Mouse (Mus musculus) embryonic facial prominence, embryonic 12.5 days (tissue): ENCODE data around the gene Gm43720. TPM values are rescaled to one million over a fixed set of nuclear protein-coding genes. Genes with fewer than 3 reads are reported as not detected.

Experiments
- ATAC-seq: fragments of 200-750 bp; cut with Nextera tagmentation; 2 replicates; pipeline ENCODE4 v1.8.0; 2017; ENCODE audit not compliant: insufficient number of reproducible peaks, insufficient read depth, low FRiP score, low TSS enrichment
- H3K27ac ChIP-seq: fragments of 300-500 bp; sonication (generic); 2 replicates; pipeline ENCODE4 v1.5.1; 2016; ENCODE audit warnings: mild to moderate bottlenecking
- H3K27me3 ChIP-seq: fragments of 300-500 bp; sonication (generic); 2 replicates; pipeline ENCODE4 v1.6.1; 2016; ENCODE audit warnings: mild to moderate bottlenecking, moderate library complexity
- H3K36me3 ChIP-seq: fragments of 300-500 bp; sonication (generic); 2 replicates; pipeline ENCODE4 v1.6.1; 2016; ENCODE audit warnings: mild to moderate bottlenecking
- H3K4me1 ChIP-seq: fragments of 300-500 bp; sonication (generic); 2 replicates; pipeline ENCODE4 v1.6.1; 2016
- H3K4me2 ChIP-seq: fragments of 300-500 bp; sonication (generic); replicated peaks from 2 replicates; pipeline ENCODE4 v1.6.1; 2016; ENCODE audit warnings: mild to moderate bottlenecking, moderate library complexity
- H3K4me3 ChIP-seq: fragments of 300-500 bp; sonication (generic); 2 replicates; pipeline ENCODE4 v1.5.1; 2016; ENCODE audit warnings: mild to moderate bottlenecking
- H3K9ac ChIP-seq: fragments of 300-500 bp; sonication (generic); 2 replicates; pipeline ENCODE4 v1.6.1; 2016; ENCODE audit warnings: mild to moderate bottlenecking, moderate library complexity
- H3K9me3 ChIP-seq: fragments of 300-500 bp; sonication (generic); 2 replicates; pipeline ENCODE4 v1.6.1; 2016; ENCODE audit warnings: mild to moderate bottlenecking, moderate library complexity
- WGBS: fragments of 180-500 bp; shearing (Covaris S2); methylation state at CpG from one replicate; pipeline ENCODE4 v1.1.7; 2016; 5-methylcytosine and 5-hydroxymethylcytosine counted together
- polyA plus RNA-seq: library from polyadenylated mRNA; unstranded; fragments of >200 nt; fragmentation: Nextera tagmentation; extraction: Ambion mirVana; gene quantifications from 2 replicates; pipeline ENCODE4 v1.2.1, GENCODE M21; 2016

Gene Gm43720
- polyA plus RNA-seq, 1 experiment from 2014 or later: 0.23 TPM

GRCm38 (mm10) chr5:138260834-138261233, 18.9 kb downstream of the Gm43720 start:
- H3K9ac ChIP-seq: no peak overlapping the region
- no peaks in the 10 kb centered on the region for H3K9me3 ChIP-seq
- no peak overlapping the region for H3K27ac ChIP-seq
- ATAC-seq: no peak
- H3K36me3 ChIP-seq: peaks cover 44% of the 10 kb centered on the region
- WGBS: 83% methylated on average over 11 of the region's 11 CpGs
- no peaks in the 10 kb centered on the region for H3K27me3 ChIP-seq
- no peak overlapping the region for H3K4me2 ChIP-seq
- peaks cover 20% of the 10 kb centered on the region for H3K4me1 ChIP-seq
- no peak overlapping the region for H3K4me3 ChIP-seq

GRCm38 (mm10) chr5:138260051-138260450, 19.7 kb downstream of the Gm43720 start:
- H3K36me3 ChIP-seq: peaks cover 40% of the 10 kb centered on the region
- ATAC-seq: no peak

GRCm38 (mm10) chr5:138258993-138259392, 20.8 kb downstream of the Gm43720 start:
- H3K9me3 ChIP-seq: no peaks in the 10 kb centered on the region
- 54% methylated on average over 7 of the region's 7 CpGs for WGBS
- H3K36me3 ChIP-seq: peaks cover 40% of the 10 kb centered on the region
- no peak overlapping the region for H3K27ac ChIP-seq
- no peak overlapping the region for H3K9ac ChIP-seq
- no peak overlapping the region for H3K4me2 ChIP-seq
- H3K4me3 ChIP-seq: no peak overlapping the region
- no peak for ATAC-seq
- H3K4me1 ChIP-seq: peaks cover 16% of the 10 kb centered on the region
- no peaks in the 10 kb centered on the region for H3K27me3 ChIP-seq

More at GRCm38 (mm10) chr5:138260051-138260450, 19.7 kb downstream of the Gm43720 start:
- Histone ChIP-seq H3K9me3 (no peaks in the 10 kb centered on the region), H3K27ac (no peak overlapping the region), H3K9ac (no peak overlapping the region), H3K27me3 (no peaks in the 10 kb centered on the region), H3K4me1 (peaks cover 20% of the 10 kb centered on the region), H3K4me2 (no peak overlapping the region), H3K4me3 (no peak overlapping the region)
- WGBS: 76% methylated on average over 10 of the region's 10 CpGs

- WGBS: 74% methylated on average over 6 of the region's 6 CpGs
- Histone ChIP-seq H3K9ac (no peak overlapping the region; the same call in 1 of the 2 replicates), H3K4me2 (no peak overlapping the region), H3K4me3 (no peak overlapping the region), H3K36me3 (peaks cover 40% of the 10 kb centered on the region), H3K27me3 (no peaks in the 10 kb centered on the region), H3K9me3 (no peaks in the 10 kb centered on the region), H3K27ac (no peak overlapping the region), H3K4me1 (peaks cover 16% of the 10 kb centered on the region)
- no peak for ATAC-seq
These were observed 21.2 kb downstream of the Gm43720 start for GRCm38 (mm10) chr5:138258542-138258941.

GRCm38 (mm10) chr5:138258078-138258477, 21.7 kb downstream of the Gm43720 start:
- no peak for ATAC-seq
- Histone ChIP-seq H3K9ac (no peak overlapping the region; the same call in 1 of the 2 replicates), H3K36me3 (peaks cover 40% of the 10 kb centered on the region), H3K4me1 (peaks cover 13% of the 10 kb centered on the region), H3K9me3 (no peaks in the 10 kb centered on the region), H3K4me3 (no peak overlapping the region), H3K27ac (no peak overlapping the region), H3K4me2 (no peak overlapping the region), H3K27me3 (no peaks in the 10 kb centered on the region)
- 82% methylated on average over 3 of the region's 3 CpGs for WGBS

GRCm38 (mm10) chr5:138257585-138257978, 22.2 kb downstream of the Gm43720 start:
- no peak for ATAC-seq
- no peak overlapping the region for H3K9ac ChIP-seq
- H3K36me3 ChIP-seq: peaks cover 40% of the 10 kb centered on the region
- no peaks in the 10 kb centered on the region for H3K27me3 ChIP-seq
- no peak overlapping the region for H3K4me3 ChIP-seq
- H3K9me3 ChIP-seq: no peaks in the 10 kb centered on the region
- peaks cover 8% of the 10 kb centered on the region for H3K4me1 ChIP-seq
- H3K27ac ChIP-seq: no peak overlapping the region
- WGBS: 92% methylated on average over 4 of the region's 4 CpGs
- H3K4me2 ChIP-seq: no peak overlapping the region

GRCm38 (mm10) chr5:138256966-138257584, 22.7 kb downstream of the Gm43720 start:
- WGBS: 88% methylated on average over 10 of the region's 10 CpGs
- Histone ChIP-seq H3K9ac (no peak overlapping the region), H3K4me1 (0 out of 2 replicates have a peak, but pooled peaks cover 4% of the 10 kb centered on the region), H3K27me3 (no peaks in the 10 kb centered on the region), H3K9me3 (no peaks in the 10 kb centered on the region), H3K4me2 (no peak overlapping the region), H3K4me3 (no peak overlapping the region), H3K36me3 (peaks cover 38% of the 10 kb centered on the region), H3K27ac (no peak overlapping the region)
- ATAC-seq: no peak

- H3K4me1 ChIP-seq: 0 out of 2 replicates have a peak, but pooled peaks cover 4% of the 10 kb centered on the region
- peak overlapping the region; percentile 61 for H3K4me2 ChIP-seq
- WGBS: 28% methylated on average over 7 of the region's 7 CpGs
- no peaks in the 10 kb centered on the region for H3K27me3 ChIP-seq
- H3K36me3 ChIP-seq: peaks cover 28% of the 10 kb centered on the region
- peak overlapping the region; percentile 61 for H3K9ac ChIP-seq
- 0 out of 2 replicates have a peak overlapping the region, but pooled peaks have one; percentile 41 for H3K27ac ChIP-seq
- H3K9me3 ChIP-seq: no peaks in the 10 kb centered on the region
- H3K4me3 ChIP-seq: peak overlapping the region; percentile 68
- ATAC-seq: no peak
These were observed 23.7 kb downstream of the Gm43720 start for GRCm38 (mm10) chr5:138256094-138256467.

- peak; percentile 99 for ATAC-seq
- Histone ChIP-seq H3K4me1 (0 out of 2 replicates have a peak, but pooled peaks cover 4% of the 10 kb centered on the region), H3K4me3 (peak within 1 kb of the TSS; percentile 68), H3K27me3 (no peaks in the 10 kb centered on the region), H3K27ac (peak within 1 kb of the TSS; percentile 41), H3K4me2 (peak within 1 kb of the TSS; percentile 61), H3K9me3 (no peaks in the 10 kb centered on the region), H3K9ac (peak within 1 kb of the TSS; percentile 61), H3K36me3 (peaks cover 22% of the 10 kb centered on the region)
- WGBS: under 1% methylated on average over 38 of the region's 38 CpGs
These were observed 24.2 kb downstream of the Gm43720 start, which contains the start of gene Lamtor4 for GRCm38 (mm10) chr5:138255353-138256093. Gene Lamtor4, plus strand, starts transcription at chr5:138255482.

- Histone ChIP-seq H3K36me3 (no peaks in the 10 kb centered on the region; the same call in none of the 2 replicates), H3K27me3 (no peaks in the 10 kb centered on the region), H3K4me1 (0 out of 2 replicates have a peak, but pooled peaks cover 4% of the 10 kb centered on the region), H3K9ac (no peak overlapping the region), H3K4me2 (no peak overlapping the region), H3K4me3 (no peak overlapping the region), H3K27ac (no peak overlapping the region), H3K9me3 (no peaks in the 10 kb centered on the region)
- WGBS: 87% methylated on average over 3 of the region's 3 CpGs
- ATAC-seq: no peak
These were observed 26.7 kb downstream of the Gm43720 start for GRCm38 (mm10) chr5:138253061-138253460.

GRCm38 (mm10) chr5:138251144-138251543, 28.6 kb downstream of the Gm43720 start:
- Histone ChIP-seq H3K4me2 (no peak overlapping the region), H3K4me1 (0 out of 2 replicates have a peak, but pooled peaks cover 2% of the 10 kb centered on the region), H3K9ac (no peak overlapping the region), H3K9me3 (no peaks in the 10 kb centered on the region), H3K4me3 (no peak overlapping the region), H3K27me3 (no peaks in the 10 kb centered on the region), H3K27ac (no peak overlapping the region), H3K36me3 (no peaks in the 10 kb centered on the region)
- 83% methylated on average over 12 of the region's 12 CpGs for WGBS
- no peak for ATAC-seq

- no peak overlapping the region for H3K4me2 ChIP-seq
- H3K4me3 ChIP-seq: no peak overlapping the region
- no peaks in the 10 kb centered on the region for H3K27me3 ChIP-seq
- H3K36me3 ChIP-seq: no peaks in the 10 kb centered on the region
- no peak for ATAC-seq
- H3K4me1 ChIP-seq: no peaks in the 10 kb centered on the region
- 41% methylated on average over 2 of the region's 2 CpGs for WGBS
- H3K27ac ChIP-seq: no peak overlapping the region
- H3K9ac ChIP-seq: no peak overlapping the region
- H3K9me3 ChIP-seq: no peaks in the 10 kb centered on the region
These were observed 38.2 kb downstream of the Gm43720 start for GRCm38 (mm10) chr5:138241511-138241910.
